Mouse (Mus musculus) heart, adult 2 months (tissue): Measurements from ENCODE around the gene Trak2.

ENCODE experiments used
- CTCF ChIP-seq: fragments of 200-600 bp; IDR thresholded peaks from 2 replicates; pipeline ENCODE4 v1.8.1; 2022; ENCODE audit warnings: antibody characterized with exemption, mild to moderate bottlenecking, moderate library complexity
- POLR2A ChIP-seq: fragments of 200-500 bp; IDR thresholded peaks from 2 replicates; pipeline ENCODE4 v1.6.1; 2011; ENCODE audit warnings: mild to moderate bottlenecking, low read depth, low read length, control low read depth; ENCODE audit not compliant: insufficient read depth

- TF ChIP-seq POLR2A = no peak
- TF ChIP-seq CTCF = no peak
These were observed 46.6 kb downstream of the Trak2 start for GRCm38 (mm10) chr1:58926664-58927063.
